Mouse (Mus musculus): Measurements from ENCODE around the gene Dmtf1. TPM values are rescaled to one million over a fixed set of nuclear protein-coding genes. Genes with fewer than 3 reads are reported as not detected.

Dmtf1 gene
- polyA plus RNA-seq, 1 experiment from 2014 or later: 29.5 TPM

DNA sequence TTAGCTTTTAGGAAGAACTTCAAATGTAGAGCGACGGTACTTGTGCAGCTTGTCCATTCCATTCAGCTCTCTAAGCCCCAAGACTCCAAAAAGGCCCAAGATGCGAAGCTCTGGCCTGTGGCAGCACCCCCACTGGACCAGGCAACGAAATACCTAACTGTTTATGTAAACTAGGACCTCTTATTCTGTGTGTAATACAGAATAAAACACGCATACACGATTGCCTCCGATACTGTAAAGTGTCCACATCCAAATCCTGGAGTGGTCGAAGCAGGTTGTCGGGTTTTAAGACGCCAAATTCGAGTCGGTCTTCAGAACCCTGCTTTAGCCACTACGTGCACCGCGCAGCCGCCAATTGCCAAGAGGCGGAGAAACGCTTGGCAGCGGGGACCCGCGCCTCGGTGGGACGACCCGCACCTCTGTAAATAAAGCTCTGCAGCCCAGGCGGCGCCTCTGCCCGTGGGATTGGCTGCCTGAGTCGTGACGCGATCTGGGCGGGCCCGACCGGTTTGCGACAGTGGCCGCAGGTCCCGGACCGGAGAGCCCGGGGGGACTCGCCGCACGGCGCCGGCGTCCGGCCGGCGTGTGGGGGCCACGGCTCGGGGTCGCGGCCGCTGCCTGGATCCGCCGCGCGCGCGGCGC lies 61.2 kb downstream of the Dmtf1 start, which contains the start of gene Tmem243:
Tmem243 (plus strand) TSS at position 462 of the 642 bp plus-strand sequence.
- H3K36me3 ChIP-seq (ENCODE audit: control insufficient read depth, insufficient read depth, low read length): no peaks in the 10 kb centered on the region
- H3K4me3 ChIP-seq (ENCODE audit: low read length): peak within 1 kb of the TSS; percentile 93
- WGBS: under 1% methylated on average over 59 of the region's 59 CpGs
- peak within 1 kb of the TSS; percentile 60 for H3K27ac ChIP-seq (ENCODE audit: low read length)
- peaks cover 5% of the 10 kb centered on the region for H3K9me3 ChIP-seq (ENCODE audit: control insufficient read depth, low read length)
- peak within 1 kb of the TSS; percentile 89 for H3K9ac ChIP-seq (ENCODE audit: low read depth, low read length)
- H3K27me3 ChIP-seq (replicated peaks; ENCODE audit: control insufficient read depth, insufficient read depth, low read length): 0 out of 2 replicates have a peak, but pooled peaks cover 3% of the 10 kb centered on the region
- H3K4me2 ChIP-seq (ENCODE audit: low read depth, low read length): peak within 1 kb of the TSS; percentile 63
- peak; percentile 97 for ATAC-seq
- H3K4me1 ChIP-seq (ENCODE audit: control insufficient read depth, insufficient read depth, low read length): peaks cover 11% of the 10 kb centered on the region; the same call in 1 of the 2 replicates

DNA sequence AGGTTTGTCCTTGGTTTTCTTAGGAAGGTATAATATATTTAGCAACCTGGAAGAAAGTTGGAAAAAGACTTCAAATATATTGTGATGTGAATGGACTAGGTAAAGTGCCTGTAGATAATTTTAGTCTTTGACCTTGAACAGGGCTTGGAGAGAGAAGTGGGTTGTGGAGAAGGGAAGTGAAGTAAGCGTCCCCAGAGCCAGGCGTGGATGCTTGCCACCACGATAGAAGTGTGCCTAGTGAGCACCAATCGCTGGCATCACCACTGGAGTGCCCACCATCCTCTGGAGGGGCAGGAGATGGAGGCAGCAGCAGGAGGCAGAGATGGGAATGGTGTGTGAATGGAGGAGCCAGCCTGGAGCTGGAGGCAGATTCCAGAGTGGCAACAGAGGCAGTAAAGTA lies 68.1 kb downstream of the Dmtf1 start:
- Histone ChIP-seq H3K4me2 (ENCODE audit: low read depth, low read length) (no peak overlapping the region), H3K4me3 (ENCODE audit: low read length) (no peak overlapping the region), H3K4me1 (ENCODE audit: control insufficient read depth, insufficient read depth, low read length) (no peaks in the 10 kb centered on the region), H3K27me3 (replicated peaks; ENCODE audit: control insufficient read depth, insufficient read depth, low read length) (no peaks in the 10 kb centered on the region), H3K9me3 (ENCODE audit: control insufficient read depth, low read length) (peaks cover 5% of the 10 kb centered on the region), H3K36me3 (ENCODE audit: control insufficient read depth, insufficient read depth, low read length) (no peaks in the 10 kb centered on the region), H3K9ac (ENCODE audit: low read depth, low read length) (no peak overlapping the region), H3K27ac (ENCODE audit: low read length) (no peak overlapping the region)
- no peak for ATAC-seq
- 82% methylated on average over 4 of the region's 4 CpGs for WGBS

DNA sequence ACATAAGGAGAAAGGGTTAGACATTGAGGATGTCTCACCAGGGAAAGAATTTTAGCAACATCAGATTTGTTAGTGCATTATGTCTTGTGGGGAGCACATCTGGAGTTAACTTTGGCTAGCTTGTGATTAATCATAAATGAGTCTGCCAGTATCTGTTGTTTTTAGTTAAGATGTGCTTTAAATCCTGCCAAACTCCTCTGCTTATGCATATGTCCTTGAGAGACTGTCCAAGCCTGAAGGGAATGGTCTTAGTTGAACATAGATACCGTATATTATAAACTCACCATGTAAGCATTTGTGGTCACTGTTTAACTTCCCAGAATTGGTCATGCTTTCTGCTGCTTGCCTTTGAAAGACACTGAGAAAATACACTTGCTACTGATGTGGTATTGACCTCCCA lies 68.9 kb downstream of the Dmtf1 start:
- no peak overlapping the region for H3K4me3 ChIP-seq (ENCODE audit: low read length)
- H3K9me3 ChIP-seq (ENCODE audit: control insufficient read depth, low read length): peaks cover 5% of the 10 kb centered on the region
- no peaks in the 10 kb centered on the region for H3K36me3 ChIP-seq (ENCODE audit: control insufficient read depth, insufficient read depth, low read length)
- H3K4me2 ChIP-seq (ENCODE audit: low read depth, low read length): no peak overlapping the region
- no peak overlapping the region for H3K9ac ChIP-seq (ENCODE audit: low read depth, low read length)
- ATAC-seq: no peak
- H3K4me1 ChIP-seq (ENCODE audit: control insufficient read depth, insufficient read depth, low read length): no peaks in the 10 kb centered on the region
- H3K27ac ChIP-seq (ENCODE audit: low read length): no peak overlapping the region
- 53% methylated on average over 1 of the region's 1 CpGs for WGBS
- H3K27me3 ChIP-seq (replicated peaks; ENCODE audit: control insufficient read depth, insufficient read depth, low read length): no peaks in the 10 kb centered on the region

DNA sequence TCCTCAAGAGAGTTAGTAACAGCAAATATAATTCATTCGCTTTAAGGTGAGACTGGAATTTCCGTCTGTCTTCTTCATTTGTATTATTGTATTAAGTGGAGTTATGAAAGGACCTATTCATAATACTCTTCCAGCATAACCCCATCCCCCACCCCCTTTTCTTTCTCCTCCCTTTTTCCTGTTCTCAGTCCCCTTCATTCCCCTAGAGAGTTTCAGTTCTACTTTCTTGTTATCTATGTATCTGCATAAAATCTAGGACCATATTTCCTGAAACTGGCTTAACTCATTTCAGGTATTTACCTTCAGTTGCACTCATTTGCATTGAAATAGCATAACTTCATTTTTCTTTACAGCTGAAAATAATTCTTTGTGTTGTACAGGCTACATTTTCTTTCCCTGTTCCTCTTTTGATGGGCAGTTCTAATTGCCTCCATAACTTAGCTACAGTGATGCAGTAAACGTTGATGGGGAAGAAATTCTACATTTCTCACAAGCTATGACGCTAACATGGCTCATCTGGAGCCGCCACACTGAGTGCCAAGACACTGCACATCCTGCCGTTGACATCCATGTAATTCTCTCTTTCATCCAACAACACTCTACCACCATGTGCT lies 71.0 kb downstream of the Dmtf1 start:
- 76% methylated on average over 6 of the region's 6 CpGs for WGBS
- no peaks in the 10 kb centered on the region for H3K27me3 ChIP-seq (replicated peaks; ENCODE audit: control insufficient read depth, insufficient read depth, low read length)
- no peaks in the 10 kb centered on the region for H3K36me3 ChIP-seq (ENCODE audit: control insufficient read depth, insufficient read depth, low read length)
- H3K4me2 ChIP-seq (ENCODE audit: low read depth, low read length): no peak overlapping the region
- H3K27ac ChIP-seq (ENCODE audit: low read length): no peak overlapping the region
- no peaks in the 10 kb centered on the region for H3K4me1 ChIP-seq (ENCODE audit: control insufficient read depth, insufficient read depth, low read length)
- ATAC-seq: no peak
- no peak overlapping the region for H3K9ac ChIP-seq (ENCODE audit: low read depth, low read length)
- H3K9me3 ChIP-seq (ENCODE audit: control insufficient read depth, low read length): no peaks in the 10 kb centered on the region
- H3K4me3 ChIP-seq (ENCODE audit: low read length): no peak overlapping the region

GRCm38 (mm10) chr5:9086924-9087719 lies 74.5 kb downstream of the Dmtf1 start:
- H3K27me3 ChIP-seq (replicated peaks; ENCODE audit: control insufficient read depth, insufficient read depth, low read length): no peaks in the 10 kb centered on the region
- no peak overlapping the region for H3K4me3 ChIP-seq (ENCODE audit: low read length)
- H3K27ac ChIP-seq (ENCODE audit: low read length): no peak overlapping the region
- no peaks in the 10 kb centered on the region for H3K4me1 ChIP-seq (ENCODE audit: control insufficient read depth, insufficient read depth, low read length)
- no peak overlapping the region for H3K4me2 ChIP-seq (ENCODE audit: low read depth, low read length)
- H3K9ac ChIP-seq (ENCODE audit: low read depth, low read length): no peak overlapping the region
- H3K9me3 ChIP-seq (ENCODE audit: control insufficient read depth, low read length): no peaks in the 10 kb centered on the region
- WGBS: 60% methylated on average over 3 of the region's 3 CpGs
- no peaks in the 10 kb centered on the region for H3K36me3 ChIP-seq (ENCODE audit: control insufficient read depth, insufficient read depth, low read length)
- ATAC-seq: no peak

- no peak overlapping the region for H3K9ac ChIP-seq (ENCODE audit: low read depth, low read length)
- no peaks in the 10 kb centered on the region for H3K36me3 ChIP-seq (ENCODE audit: control insufficient read depth, insufficient read depth, low read length)
- ATAC-seq: peak; percentile 95
- H3K4me3 ChIP-seq (ENCODE audit: low read length): no peak overlapping the region
- no peaks in the 10 kb centered on the region for H3K27me3 ChIP-seq (replicated peaks; ENCODE audit: control insufficient read depth, insufficient read depth, low read length)
- H3K4me1 ChIP-seq (ENCODE audit: control insufficient read depth, insufficient read depth, low read length): no peaks in the 10 kb centered on the region; the same call in 1 of the 2 replicates
- H3K9me3 ChIP-seq (ENCODE audit: control insufficient read depth, low read length): no peaks in the 10 kb centered on the region
- peak overlapping the region; percentile 87 for H3K27ac ChIP-seq (ENCODE audit: low read length)
- H3K4me2 ChIP-seq (ENCODE audit: low read depth, low read length): no peak overlapping the region
Measured at GRCm38 (mm10) chr5:9079773-9080501, 81.6 kb downstream of the Dmtf1 start.

DNA sequence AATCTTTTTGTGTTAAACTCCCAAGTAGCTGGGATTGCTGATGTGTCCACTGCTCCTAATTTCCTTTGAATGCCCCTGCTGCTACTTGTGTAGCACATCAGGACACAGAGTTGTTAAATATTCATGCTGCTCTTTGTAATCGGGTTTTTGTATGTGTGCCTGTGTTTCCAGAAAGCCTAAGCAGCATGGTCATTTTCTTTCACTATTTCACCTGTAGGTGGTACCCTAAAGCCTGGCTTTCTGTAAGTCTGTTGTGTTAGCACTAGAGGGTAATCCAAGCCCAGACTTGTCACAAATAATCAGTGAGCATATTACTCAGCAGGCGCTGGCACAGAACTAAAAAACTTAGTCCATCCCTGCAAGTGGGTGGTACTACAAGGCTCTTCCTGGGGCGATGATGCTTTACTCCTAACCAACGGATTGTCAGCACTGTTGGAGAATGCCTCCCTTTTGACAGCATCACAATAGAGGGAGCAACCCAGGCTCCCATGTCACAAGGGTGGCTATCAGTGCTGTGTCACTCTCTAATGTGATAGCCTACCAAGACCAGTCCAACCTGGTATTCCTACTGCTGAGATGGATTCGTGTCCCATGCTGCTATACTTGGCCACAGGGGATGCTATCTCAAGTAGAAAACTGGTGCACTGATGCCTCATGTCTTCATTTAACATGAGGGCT lies 88.3 kb downstream of the Dmtf1 start:
- Histone ChIP-seq H3K27ac (ENCODE audit: low read length) (no peak overlapping the region), H3K27me3 (replicated peaks; ENCODE audit: control insufficient read depth, insufficient read depth, low read length) (no peaks in the 10 kb centered on the region), H3K36me3 (ENCODE audit: control insufficient read depth, insufficient read depth, low read length) (no peaks in the 10 kb centered on the region), H3K4me2 (ENCODE audit: low read depth, low read length) (no peak overlapping the region), H3K9me3 (ENCODE audit: control insufficient read depth, low read length) (no peaks in the 10 kb centered on the region), H3K9ac (ENCODE audit: low read depth, low read length) (no peak overlapping the region), H3K4me1 (ENCODE audit: control insufficient read depth, insufficient read depth, low read length) (peaks cover 9% of the 10 kb centered on the region), H3K4me3 (ENCODE audit: low read length) (no peak overlapping the region)
- 58% methylated on average over 5 of the region's 5 CpGs for WGBS
- ATAC-seq: peak; percentile 21; the same call in 1 of the 2 replicates

DNA sequence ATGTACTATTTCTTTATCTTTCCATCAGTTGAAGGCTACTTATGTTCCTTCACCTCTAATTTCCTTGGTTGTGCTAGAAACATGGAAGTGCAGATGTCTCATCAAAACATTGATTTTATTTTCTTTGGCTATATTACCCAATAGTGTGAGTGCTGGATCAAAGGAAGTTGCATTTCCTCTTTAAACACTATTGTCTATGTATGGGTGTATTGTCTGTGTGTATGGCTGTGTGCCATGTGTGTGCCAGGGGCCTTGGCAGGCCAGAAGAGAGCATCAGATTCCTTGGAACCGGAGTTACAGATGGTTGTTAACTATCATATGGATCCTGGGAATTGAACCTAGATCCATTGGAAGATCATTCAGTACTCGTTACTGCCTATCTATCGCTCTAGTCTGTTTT lies 90.2 kb downstream of the Dmtf1 start:
- 86% methylated on average over 3 of the region's 3 CpGs for WGBS
- no peaks in the 10 kb centered on the region for H3K27me3 ChIP-seq (replicated peaks; ENCODE audit: control insufficient read depth, insufficient read depth, low read length)
- no peak overlapping the region for H3K4me2 ChIP-seq (ENCODE audit: low read depth, low read length)
- H3K4me1 ChIP-seq (ENCODE audit: control insufficient read depth, insufficient read depth, low read length): peaks cover 9% of the 10 kb centered on the region
- no peaks in the 10 kb centered on the region for H3K36me3 ChIP-seq (ENCODE audit: control insufficient read depth, insufficient read depth, low read length)
- H3K4me3 ChIP-seq (ENCODE audit: low read length): no peak overlapping the region
- H3K9ac ChIP-seq (ENCODE audit: low read depth, low read length): no peak overlapping the region
- no peaks in the 10 kb centered on the region for H3K9me3 ChIP-seq (ENCODE audit: control insufficient read depth, low read length)
- ATAC-seq: no peak
- no peak overlapping the region for H3K27ac ChIP-seq (ENCODE audit: low read length)

Data from intestine, embryonic 16.5 days (tissue).